Mouse (Mus musculus): ENCODE measurements around the gene Tmed3.

Tmed3 gene

GRCm38 (mm10) chr9:89704265-89705196 lies at the start of gene Tmed3:
Gene Tmed3 (minus strand): TSS chr9:89705068.
- DNase-seq (ENCODE audit: low read depth, low spot score), result peak; percentile 93

GRCm38 (mm10) chr9:89740041-89740440 lies 35.2 kb upstream of the Tmed3 start:
- no peak for DNase-seq (ENCODE audit: low read depth, low spot score)

GRCm38 (mm10) chr9:89738295-89738694 lies 33.4 kb upstream of the Tmed3 start, which contains the start of gene Ankrd34c:
Gene Ankrd34c (minus strand): TSS chr9:89738475.
- DNase-seq (ENCODE audit: low read depth, low spot score), result no peak

- no peak for DNase-seq (ENCODE audit: low read depth, low spot score)
These were observed 33.0 kb upstream of the Tmed3 start for GRCm38 (mm10) chr9:89737888-89738287.

- DNase-seq (ENCODE audit: low read depth, low spot score), result peak; percentile 72
These were observed 32.3 kb upstream of the Tmed3 start for GRCm38 (mm10) chr9:89736932-89737705.

GRCm38 (mm10) chr9:89706906-89707305 lies 2.0 kb upstream of the Tmed3 start:
- DNase-seq (ENCODE audit: low read depth, low spot score), result peak; percentile 47

GRCm38 (mm10) chr9:89705197-89705533 lies 297 bp upstream of the Tmed3 start:
- DNase-seq (ENCODE audit: low read depth, low spot score), result no peak

DNA sequence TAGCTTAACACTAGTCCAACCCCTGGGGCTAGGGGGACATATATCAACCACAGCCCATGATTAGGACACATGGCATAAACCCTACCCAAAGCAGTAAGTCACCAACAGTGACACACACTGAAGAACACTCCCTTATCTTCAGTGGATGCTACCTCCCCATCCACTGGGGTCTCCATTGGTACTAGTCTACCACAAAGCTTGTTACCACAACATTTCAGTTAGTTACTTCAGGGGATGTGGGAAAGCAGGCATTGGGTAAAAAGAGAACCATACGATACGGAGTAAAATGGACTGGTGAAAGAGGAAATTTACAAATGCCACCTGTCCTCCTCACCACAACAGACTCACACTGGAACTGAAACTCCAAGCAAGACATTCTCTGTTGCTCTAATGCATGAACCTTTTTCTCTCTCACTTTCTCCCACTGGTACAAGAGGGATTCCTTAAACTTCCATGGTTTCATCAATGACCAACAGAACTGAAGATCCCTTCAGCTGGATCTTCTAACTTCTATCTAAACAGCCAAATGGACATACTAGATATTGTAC lies 3.9 kb downstream of the Tmed3 start:
- no peak for DNase-seq (ENCODE audit: low read depth, low spot score)

DNA sequence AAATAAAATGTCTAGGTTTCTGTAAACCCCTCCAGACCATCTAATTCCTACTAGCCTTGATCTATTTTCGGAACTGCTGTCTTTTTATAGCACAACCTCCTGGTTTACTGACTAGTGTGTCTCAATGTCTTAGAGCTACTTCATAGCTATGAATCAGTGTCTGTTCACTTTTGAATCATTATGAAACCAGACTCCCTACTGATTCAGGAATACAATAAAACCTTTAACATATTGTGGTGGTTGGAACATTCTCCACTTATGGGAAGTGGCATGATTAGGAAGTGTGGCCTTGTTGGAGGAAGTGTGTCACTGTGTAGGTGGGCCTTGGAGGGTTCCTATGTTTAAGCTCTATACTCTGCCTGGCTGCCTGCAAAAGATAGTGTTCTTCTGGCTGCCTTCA lies 9.7 kb downstream of the Tmed3 start:
- DNase-seq (ENCODE audit: low read depth, low spot score), result no peak

- no peak for DNase-seq (ENCODE audit: low read depth, low spot score)
These were observed 11.2 kb downstream of the Tmed3 start for GRCm38 (mm10) chr9:89693670-89694069.

DNA sequence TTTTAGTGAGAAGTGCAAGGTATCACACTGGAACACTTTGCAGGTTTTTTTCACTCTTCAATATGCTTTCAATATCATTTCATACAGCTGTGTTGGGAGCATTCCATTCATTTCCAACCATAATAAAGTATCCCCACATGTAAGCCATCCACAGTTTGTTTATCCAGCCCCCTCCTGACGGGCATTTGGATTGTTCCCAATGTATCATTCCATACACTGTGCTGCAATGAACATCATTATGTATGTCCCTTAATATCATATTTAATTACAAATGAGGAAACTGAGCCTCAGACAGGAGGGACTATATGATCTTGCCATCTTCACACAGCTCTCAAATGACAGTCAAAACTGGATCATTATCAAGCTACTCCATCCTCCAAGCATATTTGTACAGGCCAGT lies 15.7 kb downstream of the Tmed3 start:
- DNase-seq (ENCODE audit: low read depth, low spot score), result no peak

- peak; percentile 69 for DNase-seq (ENCODE audit: low read depth, low spot score)
These were observed 17.2 kb downstream of the Tmed3 start for GRCm38 (mm10) chr9:89687503-89688226.

- DNase-seq (ENCODE audit: low read depth, low spot score), result no peak
These were observed 18.6 kb downstream of the Tmed3 start for GRCm38 (mm10) chr9:89686262-89686661.

DNA sequence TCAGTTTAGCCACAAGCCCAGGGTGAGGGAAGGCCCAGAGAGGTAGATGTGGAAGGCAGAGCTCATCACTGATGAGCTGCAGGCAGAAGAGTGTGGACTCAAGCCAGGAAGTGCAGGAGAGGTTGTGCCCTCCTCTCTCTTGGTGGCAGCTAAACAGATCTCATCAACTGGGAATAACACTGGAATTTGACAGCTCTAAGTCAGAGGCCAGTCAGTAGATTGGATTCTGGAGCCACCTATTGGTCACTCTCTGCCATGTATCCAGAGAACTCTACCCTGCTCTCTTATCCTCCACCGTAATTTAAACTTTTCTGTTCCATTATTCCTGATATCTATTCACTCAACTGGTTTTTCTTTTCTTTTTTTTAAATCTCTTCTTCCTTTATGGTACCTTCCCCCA lies 25.9 kb downstream of the Tmed3 start:
- DNase-seq (ENCODE audit: low read depth, low spot score), result peak; percentile 29

- peak; percentile 87 for DNase-seq (ENCODE audit: low read depth, low spot score)
These were observed 30.8 kb downstream of the Tmed3 start for GRCm38 (mm10) chr9:89674014-89674618.

DNA sequence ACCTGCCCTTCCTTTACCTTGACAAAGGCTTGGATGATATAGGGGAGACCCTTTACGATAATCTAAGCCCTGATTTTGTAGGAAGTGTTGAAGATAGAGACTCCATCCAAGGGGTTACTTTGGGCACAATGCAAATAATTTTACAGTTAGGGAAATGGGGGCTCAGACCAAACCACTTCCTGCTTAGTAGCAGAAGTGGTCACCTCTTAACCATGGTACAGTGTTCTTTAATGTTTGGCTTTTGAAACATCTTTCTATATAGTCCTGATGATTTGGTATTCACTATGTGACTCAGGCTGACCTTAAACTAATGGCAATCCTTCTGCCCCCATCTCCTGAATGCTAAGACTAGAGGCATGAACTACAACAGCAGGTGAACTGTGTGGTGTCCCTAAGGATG lies 31.5 kb downstream of the Tmed3 start:
- no peak for DNase-seq (ENCODE audit: low read depth, low spot score)

- DNase-seq (ENCODE audit: low read depth, low spot score), result no peak
These were observed 35.0 kb downstream of the Tmed3 start for GRCm38 (mm10) chr9:89669878-89670277.

DNA sequence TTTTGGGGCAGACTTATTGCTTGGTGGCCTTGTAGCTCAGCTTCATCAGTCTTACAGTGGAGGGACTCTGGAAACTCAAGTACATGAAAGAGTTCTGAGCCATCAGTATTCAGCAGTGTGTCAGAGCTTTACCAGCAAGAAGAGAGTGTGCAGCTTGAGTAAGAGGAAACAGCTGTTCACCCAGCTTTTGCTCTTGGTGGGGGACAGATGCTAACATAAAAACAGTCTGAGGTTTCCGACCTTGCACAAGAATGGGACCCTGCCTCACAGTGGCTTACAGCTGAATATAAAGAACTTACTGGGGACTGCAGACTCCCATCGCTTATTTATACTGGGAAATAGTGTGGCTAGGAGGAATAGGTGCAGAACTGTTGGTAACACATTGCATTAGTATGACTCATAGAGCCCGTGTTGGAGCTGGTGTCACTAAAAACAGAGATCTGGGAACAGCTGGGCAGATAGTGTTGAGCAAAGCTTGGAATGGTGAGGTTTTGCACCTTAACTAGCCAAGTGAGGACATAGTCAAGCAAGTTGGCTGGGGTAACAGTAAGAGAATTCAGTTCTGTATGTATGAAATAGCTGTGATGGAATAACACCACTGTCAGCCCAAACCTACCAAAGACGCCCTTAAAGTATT lies 37.4 kb downstream of the Tmed3 start:
- DNase-seq (ENCODE audit: low read depth, low spot score), result no peak

DNA sequence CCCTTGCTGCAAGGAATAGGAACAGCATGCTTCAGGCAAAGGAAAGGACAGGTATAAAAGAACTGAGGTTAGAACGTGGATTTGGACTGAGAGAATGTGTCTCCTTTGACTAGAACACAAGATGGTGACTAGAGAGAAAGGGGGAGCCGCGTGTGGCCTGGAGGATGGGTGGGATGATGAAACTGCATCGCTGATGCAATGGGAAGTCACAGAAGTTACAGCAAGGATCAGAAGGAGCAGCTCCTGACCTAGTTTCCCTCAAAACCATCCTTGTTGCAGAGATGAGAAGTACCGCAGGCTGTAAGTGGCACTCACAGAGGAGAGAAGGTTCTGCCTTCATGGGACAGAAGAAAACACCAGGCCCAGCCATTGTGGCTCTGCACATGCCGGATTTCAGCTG lies 54.0 kb downstream of the Tmed3 start:
- no peak for DNase-seq (ENCODE audit: low read depth, low spot score)

All from mesoderm, embryonic 11.5 days (tissue).